Mouse (Mus musculus) left cerebral cortex, adult 2 months (tissue): ENCODE measurements around the gene Ppp2ca. TPM values are rescaled to one million over a fixed set of nuclear protein-coding genes. Genes with fewer than 3 reads are reported as not detected.
A peak's percentile ranks its signal among the peaks of the same experiment; 100 is the strongest.
"Not testable (repeated sequence)": the region's sequence is repeated elsewhere in the genome, so short reads cannot be mapped to it uniquely, and the experiment has no call there.

ENCODE experiments used
- DNase-seq, 2 experiments: peaks; one replicate each; pipeline ENCODE4 v3.0.0; 2021 to 2022; ENCODE audit warnings: low spot score in 2 of 2, mixed read lengths in 1 of 2; ENCODE audit errors: extremely low spot score in 1 of 2
- H3K27ac ChIP-seq: fragments of 200-600 bp; 2 replicates; pipeline ENCODE4 v1.8.1; 2022
- H3K4me3 ChIP-seq: fragments of 200-600 bp; 2 replicates; pipeline ENCODE4 v1.8.1; 2022
- CTCF ChIP-seq: fragments of 200-600 bp; IDR thresholded peaks from 2 replicates; pipeline ENCODE4 v1.8.1; 2022; ENCODE audit warnings: antibody characterized with exemption, mild to moderate bottlenecking, moderate library complexity
- intact Hi-C: fragments of 180-260 bp; cut with DNase I; formaldehyde crosslinking; loops from one replicate; pipeline ENCODE4 v1.15.1; 2025
- total RNA-seq, 2 experiments: library from RNA; stranded (reverse); gene quantifications; 2 replicates each; pipeline ENCODE4 v1.2.3; 2021

The Ppp2ca gene
- total RNA-seq, 2 experiments from 2014 or later, result 109 to 121 TPM

- peak; percentile 66 to 70 for DNase-seq
- Histone ChIP-seq H3K27ac (peak overlapping the region; percentile 96), H3K4me3 (peak overlapping the region; percentile 98)
- TF ChIP-seq CTCF, result no peak
- intact Hi-C loops, result loop anchor here (2.0 kb wide), 2 partner anchors 98 to 242 kb away; partner anchors contain the start of genes Jade2 and Ube2b
Measured at GRCm38 (mm10) chr11:52099031-52099761, 715 bp downstream of the Ppp2ca start.

GRCm38 (mm10) chr11:52099771-52100219, 1.3 kb downstream of the Ppp2ca start:
- no peak for DNase-seq
- TF ChIP-seq CTCF, result no peak
- peak overlapping the region; percentile 98 for H3K4me3 ChIP-seq
- peak overlapping the region; percentile 96 for H3K27ac ChIP-seq
- intact Hi-C loops, result loop anchor here (2.0 kb wide), 2 partner anchors 99 to 243 kb away; partner anchors contain the start of genes Jade2 and Ube2b

- no peak for TF ChIP-seq CTCF
- no peak overlapping the region for H3K4me3 ChIP-seq
- intact Hi-C loops, result no loop called here
Measured at GRCm38 (mm10) chr11:52102977-52103376, 4.5 kb downstream of the Ppp2ca start.

GRCm38 (mm10) chr11:52105503-52105902, 7.0 kb downstream of the Ppp2ca start:
- intact Hi-C loops, result no loop called here
- H3K27ac ChIP-seq, result no peak overlapping the region
- H3K4me3 ChIP-seq, result no peak overlapping the region
- no peak for TF ChIP-seq CTCF
- no peak for DNase-seq

More at GRCm38 (mm10) chr11:52102977-52103376, 4.5 kb downstream of the Ppp2ca start:
- no peak overlapping the region for H3K27ac ChIP-seq
- DNase-seq, result no peak

GRCm38 (mm10) chr11:52106037-52106436, 7.6 kb downstream of the Ppp2ca start:
- intact Hi-C loops, result no loop called here
- Histone ChIP-seq H3K4me3 (no peak overlapping the region), H3K27ac (no peak overlapping the region)
- TF ChIP-seq CTCF, result no peak
- no peak for DNase-seq

GRCm38 (mm10) chr11:52106438-52106837, 8.0 kb downstream of the Ppp2ca start:
- intact Hi-C loops, result no loop called here
- Histone ChIP-seq H3K4me3 (no peak overlapping the region), H3K27ac (no peak overlapping the region)
- TF ChIP-seq CTCF, result no peak
- DNase-seq, result no peak

GRCm38 (mm10) chr11:52108796-52109195, 10.3 kb downstream of the Ppp2ca start:
- TF ChIP-seq CTCF, result no peak
- no peak overlapping the region for H3K27ac ChIP-seq
- intact Hi-C loops, result no loop called here

GRCm38 (mm10) chr11:52109421-52109820, 10.9 kb downstream of the Ppp2ca start:
- intact Hi-C loops, result no loop called here
- H3K27ac ChIP-seq, result no peak overlapping the region
- no peak overlapping the region for H3K4me3 ChIP-seq
- DNase-seq, result no peak
- TF ChIP-seq CTCF, result no peak

More at GRCm38 (mm10) chr11:52108796-52109195, 10.3 kb downstream of the Ppp2ca start:
- DNase-seq, result no peak
- H3K4me3 ChIP-seq, result no peak overlapping the region

GRCm38 (mm10) chr11:52115479-52115878, 17.0 kb downstream of the Ppp2ca start:
- H3K4me3 ChIP-seq, result no peak overlapping the region
- intact Hi-C loops, result no loop called here
- DNase-seq, result no peak
- H3K27ac ChIP-seq, result no peak overlapping the region
- TF ChIP-seq CTCF, result no peak

- DNase-seq, H3K4me3 ChIP-seq, intact Hi-C loops, H3K27ac ChIP-seq: not testable (repeated sequence)
Measured at GRCm38 (mm10) chr11:52116117-52116516, 17.6 kb downstream of the Ppp2ca start.

GRCm38 (mm10) chr11:52117156-52117555, 18.7 kb downstream of the Ppp2ca start:
- intact Hi-C loops, result no loop called here
- TF ChIP-seq CTCF, result no peak
- no peak overlapping the region for H3K27ac ChIP-seq
- no peak for DNase-seq
- no peak overlapping the region for H3K4me3 ChIP-seq

- TF ChIP-seq CTCF, result peak; percentile 46
- H3K4me3 ChIP-seq, intact Hi-C loops, DNase-seq, H3K27ac ChIP-seq: not testable (repeated sequence)
Measured at GRCm38 (mm10) chr11:52120415-52120814, 21.9 kb downstream of the Ppp2ca start.

GRCm38 (mm10) chr11:52122045-52122444, 23.6 kb downstream of the Ppp2ca start:
- TF ChIP-seq CTCF, result no peak
- intact Hi-C loops, result no loop called here
- H3K4me3 ChIP-seq, result no peak overlapping the region
- DNase-seq, result no peak
- H3K27ac ChIP-seq, result no peak overlapping the region
